Mouse (Mus musculus): ENCODE data around the gene Fam92b. TPM values are rescaled to one million over a fixed set of nuclear protein-coding genes. Genes with fewer than 3 reads are reported as not detected.

Gene Fam92b
- polyA plus RNA-seq, 1 experiment: not detected

DNA sequence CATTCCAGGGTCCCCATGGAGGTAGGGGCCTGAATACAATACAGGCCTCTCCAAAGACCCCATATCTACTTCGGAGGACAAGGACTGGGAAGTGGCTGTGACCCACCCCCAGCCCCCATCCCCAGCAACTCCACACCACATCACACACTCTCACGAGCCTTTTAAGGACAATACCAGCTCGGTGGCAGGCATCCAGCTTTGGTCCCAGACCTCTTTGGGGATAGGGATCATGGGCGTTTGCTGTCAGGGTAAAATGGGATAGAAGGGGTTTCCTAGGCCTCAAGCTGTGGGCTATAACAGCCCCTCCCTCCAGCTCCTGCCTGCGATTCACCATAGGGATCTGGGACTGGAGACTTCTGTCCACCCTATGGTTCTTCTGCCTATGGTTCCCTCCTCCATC lies 14.4 kb upstream of the Fam92b start:
- Histone ChIP-seq H3K36me3 (ENCODE audit: control insufficient read depth) (no peaks in the 10 kb centered on the region), H3K4me3 (replicated peaks) (no peak overlapping the region), H3K27me3 (ENCODE audit: control insufficient read depth) (no peaks in the 10 kb centered on the region), H3K4me1 (ENCODE audit: control insufficient read depth) (no peaks in the 10 kb centered on the region), H3K9me3 (ENCODE audit: control insufficient read depth, low read length) (peaks cover 6% of the 10 kb centered on the region)
- TF ChIP-seq TAL1 (IDR thresholded peaks at IDR 0.05; ENCODE audit: low read length): no peak
- no peak for TF ChIP-seq GATA1 (IDR thresholded peaks at IDR 0.05; ENCODE audit: low read length)

GRCm38 (mm10) chr8:120190810-120191413 lies 13.6 kb upstream of the Fam92b start:
- no peaks in the 10 kb centered on the region for H3K27me3 ChIP-seq (ENCODE audit: control insufficient read depth)
- no peak for TF ChIP-seq GATA1 (IDR thresholded peaks at IDR 0.05; ENCODE audit: low read length)
- no peak for TF ChIP-seq TAL1 (IDR thresholded peaks at IDR 0.05; ENCODE audit: low read length)
- no peaks in the 10 kb centered on the region for H3K4me1 ChIP-seq (ENCODE audit: control insufficient read depth)
- H3K9me3 ChIP-seq (ENCODE audit: control insufficient read depth, low read length): peaks cover 6% of the 10 kb centered on the region
- H3K4me3 ChIP-seq (replicated peaks): no peak overlapping the region
- H3K36me3 ChIP-seq (ENCODE audit: control insufficient read depth): no peaks in the 10 kb centered on the region

DNA sequence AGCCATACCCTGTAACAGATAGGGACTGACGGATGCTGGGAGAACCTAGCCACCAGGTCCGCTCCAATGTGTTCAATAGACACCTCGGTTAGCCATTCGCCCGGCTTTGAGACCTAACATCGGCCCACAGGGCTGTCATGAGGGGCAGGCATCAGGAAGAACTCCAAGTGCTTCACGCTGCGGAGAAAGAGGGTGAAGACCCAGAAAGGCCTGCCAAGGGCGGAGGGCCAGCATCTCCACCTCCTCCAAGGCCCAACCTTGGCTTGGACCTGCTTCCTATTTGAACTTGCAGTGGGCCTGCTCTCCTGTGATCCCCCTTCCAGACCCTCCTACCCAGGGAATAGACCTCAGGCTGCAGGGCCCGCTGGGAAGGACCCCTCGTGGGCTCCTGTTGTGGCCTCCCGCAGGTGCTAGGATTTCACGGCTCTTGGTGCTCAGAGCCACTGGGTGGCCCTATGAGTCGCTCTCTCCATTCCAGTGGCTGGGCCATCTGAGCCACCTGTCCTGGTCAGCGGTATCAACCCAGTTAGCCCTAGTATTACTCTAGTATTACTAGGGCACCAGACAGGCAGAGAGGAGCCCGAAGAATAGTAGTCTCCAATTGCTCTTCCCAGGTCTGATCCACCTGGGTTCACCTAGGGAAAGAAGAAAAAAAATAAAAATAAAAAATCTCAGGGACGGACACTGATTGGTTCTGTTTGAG lies 13.0 kb upstream of the Fam92b start:
- Histone ChIP-seq H3K4me1 (ENCODE audit: control insufficient read depth) (no peaks in the 10 kb centered on the region), H3K36me3 (ENCODE audit: control insufficient read depth) (no peaks in the 10 kb centered on the region), H3K4me3 (replicated peaks) (no peak overlapping the region), H3K27me3 (ENCODE audit: control insufficient read depth) (no peaks in the 10 kb centered on the region), H3K9me3 (ENCODE audit: control insufficient read depth, low read length) (peaks cover 6% of the 10 kb centered on the region)
- TF ChIP-seq GATA1 (IDR thresholded peaks at IDR 0.05; ENCODE audit: low read length) (no peak), TAL1 (IDR thresholded peaks at IDR 0.05; ENCODE audit: low read length) (no peak)

GRCm38 (mm10) chr8:120189440-120189839 lies 12.2 kb upstream of the Fam92b start:
- no peaks in the 10 kb centered on the region for H3K27me3 ChIP-seq (ENCODE audit: control insufficient read depth)
- H3K36me3 ChIP-seq (ENCODE audit: control insufficient read depth): no peaks in the 10 kb centered on the region
- H3K4me1 ChIP-seq (ENCODE audit: control insufficient read depth): no peaks in the 10 kb centered on the region
- H3K4me3 ChIP-seq (replicated peaks): no peak overlapping the region
- H3K9me3 ChIP-seq (ENCODE audit: control insufficient read depth, low read length): peaks cover 6% of the 10 kb centered on the region
- TF ChIP-seq GATA1 (IDR thresholded peaks at IDR 0.05; ENCODE audit: low read length): no peak
- no peak for TF ChIP-seq TAL1 (IDR thresholded peaks at IDR 0.05; ENCODE audit: low read length)

DNA sequence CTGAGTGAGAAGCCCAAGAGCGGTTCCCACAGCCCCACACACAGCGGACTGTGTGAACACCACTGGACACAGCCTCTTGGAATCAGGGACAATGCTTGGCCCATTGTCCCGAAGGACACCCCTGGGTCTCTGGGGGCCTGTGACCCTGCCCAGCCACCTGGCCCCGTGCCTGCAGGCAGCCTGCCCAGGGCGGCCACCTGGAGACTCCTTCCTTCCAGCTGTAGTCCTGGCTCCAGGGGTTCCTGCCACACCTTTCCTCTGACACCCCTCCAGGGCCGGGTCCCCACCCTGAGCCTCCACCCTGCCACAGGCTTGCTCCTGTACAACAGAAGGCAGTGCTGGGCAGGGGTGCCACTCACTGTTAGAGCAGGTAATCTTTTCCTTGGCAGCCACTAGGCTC lies 11.2 kb upstream of the Fam92b start:
- H3K9me3 ChIP-seq (ENCODE audit: control insufficient read depth, low read length): peaks cover 6% of the 10 kb centered on the region
- TF ChIP-seq GATA1 (IDR thresholded peaks at IDR 0.05; ENCODE audit: low read length) (no peak), TAL1 (IDR thresholded peaks at IDR 0.05; ENCODE audit: low read length) (no peak)
- no peaks in the 10 kb centered on the region for H3K27me3 ChIP-seq (ENCODE audit: control insufficient read depth)
- no peak overlapping the region for H3K4me3 ChIP-seq (replicated peaks)
- H3K4me1 ChIP-seq (ENCODE audit: control insufficient read depth): no peaks in the 10 kb centered on the region
- no peaks in the 10 kb centered on the region for H3K36me3 ChIP-seq (ENCODE audit: control insufficient read depth)

DNA sequence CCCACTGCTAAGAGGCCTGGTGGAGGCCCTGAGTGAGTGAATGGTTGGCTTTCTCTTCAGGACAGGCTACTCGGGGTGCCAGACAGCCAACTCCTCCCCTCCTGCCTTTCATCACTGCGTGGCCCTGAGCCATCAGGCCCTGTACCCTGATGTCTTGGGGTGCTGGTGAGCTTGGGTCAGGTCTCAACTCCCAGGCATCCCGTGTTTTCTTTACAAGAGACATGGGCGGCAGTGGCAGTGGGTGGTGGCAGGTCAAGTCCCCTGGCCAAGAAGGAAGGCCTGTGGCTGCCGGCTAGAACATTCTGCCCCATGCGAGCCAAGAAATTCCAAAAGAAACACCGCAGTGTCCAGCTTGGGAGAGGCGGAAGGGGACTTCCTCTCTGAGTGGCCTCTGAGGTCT lies 9.2 kb upstream of the Fam92b start:
- no peaks in the 10 kb centered on the region for H3K27me3 ChIP-seq (ENCODE audit: control insufficient read depth)
- no peak overlapping the region for H3K4me3 ChIP-seq (replicated peaks)
- TF ChIP-seq TAL1 (IDR thresholded peaks at IDR 0.05; ENCODE audit: low read length) (no peak), GATA1 (IDR thresholded peaks at IDR 0.05; ENCODE audit: low read length) (no peak)
- H3K4me1 ChIP-seq (ENCODE audit: control insufficient read depth): no peaks in the 10 kb centered on the region
- H3K9me3 ChIP-seq (ENCODE audit: control insufficient read depth, low read length): no peaks in the 10 kb centered on the region
- no peaks in the 10 kb centered on the region for H3K36me3 ChIP-seq (ENCODE audit: control insufficient read depth)

GRCm38 (mm10) chr8:120184850-120185792 lies 7.9 kb upstream of the Fam92b start:
- H3K9me3 ChIP-seq (ENCODE audit: control insufficient read depth, low read length): no peaks in the 10 kb centered on the region
- H3K36me3 ChIP-seq (ENCODE audit: control insufficient read depth): no peaks in the 10 kb centered on the region
- no peak for TF ChIP-seq TAL1 (IDR thresholded peaks at IDR 0.05; ENCODE audit: low read length)
- TF ChIP-seq GATA1 (IDR thresholded peaks at IDR 0.05; ENCODE audit: low read length): no peak
- H3K4me1 ChIP-seq (ENCODE audit: control insufficient read depth): no peaks in the 10 kb centered on the region
- no peaks in the 10 kb centered on the region for H3K27me3 ChIP-seq (ENCODE audit: control insufficient read depth)
- H3K4me3 ChIP-seq (replicated peaks): no peak overlapping the region

DNA sequence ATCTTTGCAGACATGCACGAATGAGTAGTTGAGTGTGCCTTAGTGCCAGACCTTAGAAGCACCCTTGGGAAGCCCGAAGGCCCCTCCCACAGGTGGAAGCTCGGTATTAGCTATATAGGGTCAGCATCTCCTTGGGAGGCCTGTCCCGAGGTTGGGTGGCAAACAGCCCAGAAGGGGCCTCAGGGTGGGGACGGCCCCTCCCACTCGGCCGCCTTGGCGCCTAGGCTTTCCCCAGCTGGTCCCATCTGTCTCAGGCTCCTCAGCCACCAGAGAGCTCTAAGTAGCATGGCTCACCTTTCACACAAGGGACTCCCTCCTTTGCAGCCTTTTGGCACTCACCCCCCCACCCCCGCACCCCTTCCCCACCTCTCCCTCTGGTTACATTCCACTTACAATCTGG lies 7.1 kb upstream of the Fam92b start:
- Histone ChIP-seq H3K4me1 (ENCODE audit: control insufficient read depth) (0 out of 2 replicates have a peak, but pooled peaks cover under 1% of the 10 kb centered on the region), H3K36me3 (ENCODE audit: control insufficient read depth) (no peaks in the 10 kb centered on the region), H3K9me3 (ENCODE audit: control insufficient read depth, low read length) (no peaks in the 10 kb centered on the region), H3K4me3 (replicated peaks) (no peak overlapping the region), H3K27me3 (ENCODE audit: control insufficient read depth) (no peaks in the 10 kb centered on the region)
- no peak for TF ChIP-seq TAL1 (IDR thresholded peaks at IDR 0.05; ENCODE audit: low read length)

DNA sequence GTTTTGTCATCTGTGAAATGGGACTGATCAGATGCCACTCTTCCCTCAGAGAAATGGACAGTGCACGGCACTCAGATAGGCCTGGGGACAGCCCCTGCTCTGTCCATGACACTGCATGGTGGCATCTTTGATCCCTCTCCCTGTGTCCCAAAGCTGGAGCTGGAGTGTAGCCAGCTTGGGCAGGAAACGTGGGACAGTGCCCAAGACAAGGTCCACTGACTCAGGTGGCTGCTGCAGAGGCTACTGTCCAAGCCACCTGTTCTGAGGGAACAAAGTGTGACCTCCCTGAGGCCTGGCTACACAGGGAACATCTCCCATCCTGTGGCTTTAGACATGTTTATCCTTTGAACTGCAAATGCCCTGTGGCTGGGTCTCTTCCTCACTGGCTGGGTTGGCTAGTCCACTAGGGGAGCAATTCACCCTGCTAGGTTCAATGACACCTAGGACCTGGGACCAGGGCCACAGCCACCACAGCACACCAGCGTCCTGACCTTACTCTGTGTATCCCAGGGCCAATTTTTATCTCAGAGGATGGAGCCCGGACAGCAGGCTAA lies 4.7 kb upstream of the Fam92b start:
- Histone ChIP-seq H3K36me3 (ENCODE audit: control insufficient read depth) (no peaks in the 10 kb centered on the region), H3K27me3 (ENCODE audit: control insufficient read depth) (peaks cover 18% of the 10 kb centered on the region), H3K9me3 (ENCODE audit: control insufficient read depth, low read length) (no peaks in the 10 kb centered on the region), H3K4me1 (ENCODE audit: control insufficient read depth) (peaks cover 3% of the 10 kb centered on the region; the same call in 1 of the 2 replicates), H3K4me3 (replicated peaks) (no peak overlapping the region)
- TF ChIP-seq TAL1 (IDR thresholded peaks at IDR 0.05; ENCODE audit: low read length) (no peak), GATA1 (IDR thresholded peaks at IDR 0.05; ENCODE audit: low read length) (no peak)

All from erythroblast, embryonic 14.5 days (primary cell).